Mouse (Mus musculus) small intestine, adult 2 months (tissue): Measurements from ENCODE around the gene Rnf181.

Source experiments
- CTCF ChIP-seq: fragments of 200-500 bp; IDR thresholded peaks from 2 replicates; pipeline ENCODE4 v1.5.1; 2012; ENCODE audit warnings: low read depth, mild to moderate bottlenecking, control low read depth, inconsistent platforms, low read length, moderate library complexity, mixed read lengths; ENCODE audit not compliant: insufficient replicate concordance, insufficient read length; ENCODE audit errors: extremely low read depth
- POLR2A ChIP-seq: fragments of 200-500 bp; IDR thresholded peaks from 2 replicates; pipeline ENCODE4 v1.6.1; 2012; ENCODE audit warnings: low read depth, mild to moderate bottlenecking, control low read depth, inconsistent platforms, low read length, moderate library complexity

- TF ChIP-seq POLR2A (no peak), CTCF (no peak)
Observed at GRCm38 (mm10) chr6:72344396-72345073, 22.2 kb downstream of the Rnf181 start.
